Mouse (Mus musculus): ENCODE measurements around the gene Lsm4.

Lsm4 gene

DNA sequence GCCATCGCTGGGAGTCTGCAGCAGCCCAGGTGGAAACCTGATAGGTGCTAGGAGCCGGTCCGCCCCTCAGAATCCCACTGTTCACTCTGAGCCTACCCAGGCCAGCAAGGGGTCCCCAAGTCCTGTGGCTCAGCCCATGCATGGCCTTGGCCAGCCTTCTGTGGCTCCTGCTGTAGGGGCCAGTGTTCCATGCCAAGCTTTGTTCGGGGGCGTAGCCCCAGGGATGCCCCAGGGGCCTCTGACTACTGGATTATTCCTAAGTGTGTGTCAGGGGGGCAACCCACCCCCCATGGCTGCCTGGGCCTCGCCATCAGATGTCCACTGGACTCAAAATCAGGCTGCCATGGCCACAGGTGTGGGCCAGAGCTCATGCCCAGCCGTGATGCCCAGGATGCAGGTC is 40.9 kb downstream of the Lsm4 start:
- in situ Hi-C loops (cut with MboI; ENCODE audit: low pct_unique_long_range_greater_than_20kb in 1 of 2, low sequenced_read_pairs in 2 of 2, unreplicated experiment in 1 of 2), result loop anchor here in 1 of 2 experiments (5.0 kb wide), 2 partner anchors 38 to 123 kb away; partner anchors contain the start of genes Arrdc2 and Rab3a

DNA sequence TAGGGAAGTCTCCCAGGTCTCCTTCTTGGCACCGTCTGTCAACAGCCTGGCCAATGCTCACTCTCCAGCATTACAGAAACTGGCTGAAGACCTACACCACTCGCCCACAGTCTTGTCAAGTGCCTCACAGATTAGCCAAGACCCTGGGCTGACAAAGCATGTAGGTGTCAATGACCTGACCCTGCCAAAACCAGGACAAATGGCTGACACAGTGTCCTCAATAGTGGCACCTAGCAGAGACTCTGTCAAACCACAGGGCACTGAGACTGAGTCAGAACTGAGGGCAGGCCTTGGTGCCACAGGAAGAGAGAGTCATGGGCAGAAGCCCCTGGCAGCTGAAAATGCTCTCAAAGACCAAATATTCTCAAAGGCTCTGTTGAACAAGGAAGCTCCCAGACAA is 42.0 kb downstream of the Lsm4 start:
- in situ Hi-C loops (cut with MboI; ENCODE audit: low pct_unique_long_range_greater_than_20kb in 1 of 2, low sequenced_read_pairs in 2 of 2, unreplicated experiment in 1 of 2), result loop anchor here in 1 of 2 experiments (5.0 kb wide), 1 partner anchor 47 kb away; the partner anchor contains the start of gene Mpv17l2

DNA sequence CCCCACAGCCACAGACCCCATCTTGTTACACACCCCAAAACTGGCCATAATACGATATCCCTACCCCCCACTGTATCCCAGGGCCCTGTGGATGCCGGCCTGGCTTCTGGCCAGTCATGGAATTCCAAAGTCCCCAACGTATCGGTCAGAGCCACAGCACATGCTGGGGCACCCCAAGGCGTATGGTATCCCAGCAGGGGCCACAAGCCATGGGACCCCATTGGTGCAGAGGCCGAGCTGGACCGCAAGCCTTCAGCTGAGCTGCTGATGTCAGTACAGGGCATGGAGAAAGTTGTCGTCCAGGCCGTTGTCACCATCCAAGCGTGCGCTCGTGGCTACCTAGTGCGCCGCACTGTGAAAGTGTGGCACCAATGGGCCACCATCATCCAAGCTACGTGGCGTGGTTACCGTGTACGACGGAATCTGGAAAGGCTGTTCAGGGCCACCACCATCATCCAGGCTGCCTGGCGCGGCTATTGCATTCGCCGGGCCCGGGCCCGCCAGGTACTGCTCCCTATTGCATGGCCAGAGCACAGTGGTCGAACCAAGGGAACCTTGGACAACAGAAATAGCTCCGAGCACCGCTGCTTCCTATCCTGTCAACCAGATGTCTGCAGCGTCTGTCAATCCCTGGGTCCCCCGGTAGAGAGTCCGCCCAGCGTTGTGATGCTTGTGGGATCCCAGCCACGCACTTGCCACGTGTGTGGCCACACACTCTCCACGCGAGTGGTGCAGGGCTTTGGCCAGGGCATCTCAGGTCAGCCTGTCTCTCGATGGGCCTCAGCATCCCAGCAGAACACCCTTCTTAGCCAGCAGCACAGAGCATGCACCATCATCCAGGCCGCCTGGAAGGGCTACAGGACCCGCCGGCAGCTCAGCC is 43.7 kb downstream of the Lsm4 start:
- in situ Hi-C loops (cut with MboI; ENCODE audit: low pct_unique_long_range_greater_than_20kb in 1 of 2, low sequenced_read_pairs in 2 of 2, unreplicated experiment in 1 of 2), result loop anchor here in 1 of 2 experiments (5.0 kb wide), 1 partner anchor 46 kb away; the partner anchor contains the start of gene Mpv17l2

DNA sequence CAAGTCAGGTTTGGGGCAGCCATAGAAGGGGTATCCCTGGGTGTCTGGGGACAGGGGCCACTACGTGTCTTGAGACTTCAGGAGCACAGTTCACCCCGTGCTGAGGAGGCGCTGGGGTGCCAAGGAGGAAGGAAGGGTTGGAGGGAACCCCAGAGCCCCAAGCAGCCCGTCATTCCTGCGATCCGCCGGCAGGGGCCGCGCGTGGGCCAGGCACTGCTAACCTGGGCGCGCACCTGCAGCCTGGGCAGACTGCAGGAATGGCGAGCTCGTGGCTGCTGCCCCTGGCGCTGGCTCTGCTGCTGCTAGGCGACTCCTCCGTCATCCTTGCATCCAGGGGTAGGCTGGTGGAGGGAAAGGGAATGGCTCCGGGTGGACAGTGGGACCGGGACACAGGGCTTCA is 45.2 kb downstream of the Lsm4 start, which contains the start of gene Gm3336:
Gene Gm3336, plus strand, starts transcription at position 247 of the 400 bp plus-strand sequence.
- in situ Hi-C loops (cut with MboI; ENCODE audit: low pct_unique_long_range_greater_than_20kb in 1 of 2, low sequenced_read_pairs in 2 of 2, unreplicated experiment in 1 of 2), result loop anchor here in 1 of 2 experiments (5.0 kb wide), 1 partner anchor 44 kb away; the partner anchor contains the start of gene Mpv17l2

DNA sequence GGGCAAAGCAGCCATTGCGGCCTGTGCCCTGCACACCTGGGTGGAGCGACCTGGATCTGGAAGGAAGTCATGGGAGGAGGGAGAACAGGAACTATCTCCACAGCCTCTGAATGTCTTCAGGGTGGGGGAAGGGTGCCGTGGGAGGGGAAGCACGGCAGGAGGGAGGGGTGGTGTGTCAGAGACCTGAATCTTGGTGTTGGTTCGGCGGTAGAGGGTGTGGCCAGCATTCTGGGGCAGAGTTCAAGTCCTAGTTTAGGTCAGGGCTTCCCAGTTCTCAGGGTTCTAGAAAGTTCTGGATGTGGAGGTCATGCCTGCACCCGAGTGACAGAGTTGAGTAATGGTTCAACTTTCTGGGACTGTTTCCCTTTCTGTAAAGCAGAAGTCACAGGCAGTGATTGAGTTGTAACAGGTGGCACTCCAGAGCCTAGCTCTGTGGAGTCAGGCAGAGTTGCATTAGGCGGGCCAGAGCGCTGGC is 46.8 kb downstream of the Lsm4 start:
- in situ Hi-C loops (cut with MboI; ENCODE audit: low pct_unique_long_range_greater_than_20kb in 1 of 2, low sequenced_read_pairs in 2 of 2, unreplicated experiment in 1 of 2), result loop anchor here in 1 of 2 experiments (5.0 kb wide), 1 partner anchor 42 kb away; the partner anchor contains the start of gene Mpv17l2

DNA sequence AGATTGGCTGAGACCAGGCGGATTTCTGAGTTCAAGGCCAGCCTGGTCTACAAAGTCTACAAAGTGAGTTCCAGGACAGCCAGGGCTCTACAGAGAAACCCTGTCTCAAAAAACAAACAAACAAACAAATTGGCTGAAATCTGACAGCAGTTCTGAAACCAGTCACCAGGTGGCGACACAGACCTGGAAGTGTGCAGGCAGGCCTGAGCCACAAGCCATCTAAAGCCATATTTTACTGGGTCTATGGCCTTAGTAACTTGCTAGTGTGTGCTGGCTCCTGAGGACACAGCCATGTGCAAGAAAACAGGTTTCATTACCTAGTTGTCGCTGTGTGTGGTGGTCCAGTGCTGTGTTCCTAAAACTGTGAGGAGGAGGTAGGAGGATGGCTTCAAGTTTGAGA is 47.7 kb downstream of the Lsm4 start:
- in situ Hi-C loops (cut with MboI; ENCODE audit: low pct_unique_long_range_greater_than_20kb in 1 of 2, low sequenced_read_pairs in 2 of 2, unreplicated experiment in 1 of 2), result no loop called here

DNA sequence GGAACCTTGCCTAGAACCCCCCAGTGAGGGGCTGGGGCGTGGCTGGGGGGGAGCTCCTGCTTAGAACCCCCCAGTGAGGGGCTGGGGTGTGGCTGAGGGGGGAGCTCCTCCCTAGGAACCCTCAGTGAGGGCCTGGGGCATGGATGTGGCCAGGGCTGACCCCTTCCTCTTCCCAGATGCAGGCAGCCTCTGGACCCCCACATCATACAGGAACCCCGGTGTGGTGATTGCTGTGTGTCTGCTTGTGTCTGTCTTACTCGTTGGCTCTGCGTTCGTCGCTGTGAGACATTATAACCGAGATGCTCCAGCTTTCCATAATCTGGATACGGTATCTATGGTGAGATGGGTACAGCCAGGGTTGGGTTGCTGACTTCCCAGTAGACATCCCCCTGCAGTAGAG is 48.6 kb downstream of the Lsm4 start:
- in situ Hi-C loops (cut with MboI; ENCODE audit: low pct_unique_long_range_greater_than_20kb in 1 of 2, low sequenced_read_pairs in 2 of 2, unreplicated experiment in 1 of 2), result no loop called here

DNA sequence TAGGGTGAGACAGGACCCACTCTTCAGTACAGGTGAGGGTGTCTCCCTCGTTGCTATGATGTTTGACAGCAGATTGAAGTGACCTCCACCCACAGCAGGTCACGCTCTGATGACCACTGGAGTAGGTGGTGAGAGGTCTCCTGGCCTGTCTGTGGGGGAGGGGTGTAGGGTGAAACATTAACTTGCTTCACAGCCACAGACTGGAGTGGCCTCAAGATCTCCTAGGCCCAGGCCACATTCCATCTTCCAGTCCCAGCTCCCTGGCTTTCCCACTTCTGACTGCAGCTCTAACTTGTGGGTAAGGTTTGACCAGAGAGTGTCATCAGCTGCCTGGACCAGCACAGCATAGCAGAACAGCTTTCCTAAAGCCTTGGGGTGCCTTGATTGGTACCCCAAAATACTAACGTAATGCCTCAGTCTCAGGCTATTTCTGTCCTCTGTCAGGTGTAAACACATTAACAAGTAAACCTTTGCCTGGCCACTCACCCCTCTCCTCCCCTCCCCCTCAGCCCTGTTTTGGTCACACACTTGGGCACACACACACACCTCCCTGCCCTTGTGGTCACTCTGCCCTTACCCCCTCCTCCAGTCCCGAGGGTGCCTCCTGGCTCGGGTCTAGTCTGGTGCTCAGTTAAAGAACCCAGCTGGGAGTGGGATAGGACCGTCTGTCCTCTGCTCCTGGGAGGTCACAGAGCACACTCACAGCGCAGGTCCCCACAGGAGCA is 50.6 kb downstream of the Lsm4 start, which contains the start of gene Pde4c:
Gene Pde4c, plus strand, starts transcription at position 235 of the 725 bp plus-strand sequence.
- in situ Hi-C loops (cut with MboI; ENCODE audit: low pct_unique_long_range_greater_than_20kb in 1 of 2, low sequenced_read_pairs in 2 of 2, unreplicated experiment in 1 of 2), result no loop called here

DNA sequence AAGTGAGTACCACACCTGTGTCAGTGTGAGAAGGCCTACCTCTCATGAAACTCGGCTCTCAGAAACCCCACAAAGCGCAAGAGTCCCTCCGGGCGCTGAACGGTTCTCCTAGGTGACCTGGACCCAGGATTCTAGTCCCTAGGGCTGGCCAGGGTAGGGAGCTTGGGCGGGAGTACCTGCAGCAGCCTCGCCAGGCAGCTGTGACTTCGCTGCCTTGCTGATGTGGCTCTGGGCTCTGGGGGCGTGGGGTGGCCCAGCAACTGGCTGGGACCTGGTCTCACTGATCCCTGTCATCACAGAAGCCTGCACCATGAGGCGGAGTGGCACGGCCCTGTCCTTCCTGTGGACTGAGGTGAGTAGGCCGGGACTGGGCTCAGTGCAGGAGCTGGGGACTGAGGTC is 51.2 kb downstream of the Lsm4 start:
- in situ Hi-C loops (cut with MboI; ENCODE audit: low pct_unique_long_range_greater_than_20kb in 1 of 2, low sequenced_read_pairs in 2 of 2, unreplicated experiment in 1 of 2), result no loop called here

DNA sequence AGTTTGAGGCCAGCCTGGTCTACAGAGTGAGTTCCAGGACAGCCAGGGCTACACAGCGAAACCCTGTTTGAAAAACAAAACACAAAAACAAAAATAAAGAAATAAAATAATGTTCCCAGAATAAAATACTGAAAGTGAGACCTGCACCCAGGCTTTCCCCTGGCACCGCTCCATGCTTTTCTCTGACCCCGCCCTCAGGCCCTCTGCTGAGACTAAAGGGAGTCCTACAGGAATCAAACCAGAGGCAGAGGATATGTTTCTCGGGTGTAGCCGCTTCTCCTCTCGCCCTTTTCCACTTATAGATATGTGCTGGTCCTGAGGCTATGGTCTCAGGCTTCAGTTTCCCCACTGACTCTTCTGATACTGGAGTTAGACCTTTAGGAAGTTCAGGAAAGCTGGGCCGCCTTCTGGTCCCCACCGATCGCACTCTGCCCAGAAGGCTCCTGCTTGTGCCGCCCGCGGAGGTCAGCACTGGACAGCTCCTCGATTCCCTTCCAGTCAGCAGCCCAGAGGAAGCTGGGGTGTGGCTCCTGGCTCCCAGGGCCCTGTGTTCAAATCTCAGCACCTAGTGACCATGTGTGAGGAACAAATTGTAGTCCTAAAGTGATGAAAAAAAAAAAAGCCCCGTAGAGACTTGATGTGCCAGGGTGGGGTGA is 52.9 kb downstream of the Lsm4 start:
- in situ Hi-C loops (cut with MboI; ENCODE audit: low pct_unique_long_range_greater_than_20kb in 1 of 2, low sequenced_read_pairs in 2 of 2, unreplicated experiment in 1 of 2), result no loop called here

DNA sequence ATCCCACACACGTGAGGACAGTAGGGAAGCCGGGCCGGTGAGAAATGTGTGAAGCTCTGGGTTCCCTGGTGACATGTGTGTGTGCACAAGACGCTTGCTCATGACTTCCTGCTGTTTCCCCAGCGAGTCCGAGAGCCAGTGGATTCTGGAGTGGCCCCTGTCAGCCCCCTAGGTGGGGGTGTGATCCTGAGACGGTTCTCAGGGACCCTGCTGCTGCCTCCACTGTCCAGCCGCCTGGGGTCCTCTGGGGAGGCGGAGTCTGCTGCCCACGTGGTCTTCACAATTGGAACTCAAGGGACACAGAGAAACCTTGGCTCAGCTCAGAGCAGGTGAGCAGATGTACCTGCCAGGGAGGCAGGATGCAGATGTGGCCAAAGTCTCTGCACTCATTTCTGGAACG is 53.7 kb downstream of the Lsm4 start:
- in situ Hi-C loops (cut with MboI; ENCODE audit: low pct_unique_long_range_greater_than_20kb in 1 of 2, low sequenced_read_pairs in 2 of 2, unreplicated experiment in 1 of 2), result no loop called here
